Mouse (Mus musculus) cortical plate, adult 2 months (tissue): ENCODE results near the gene Tbl2.

Experiments
- CTCF ChIP-seq: fragments of 200-500 bp; IDR thresholded peaks from 2 replicates; pipeline ENCODE4 v1.5.1; 2011; ENCODE audit warnings: mild to moderate bottlenecking, control low read depth, low read length; ENCODE audit not compliant: insufficient read depth; ENCODE audit errors: extremely low read depth
- POLR2A ChIP-seq: fragments of 200-500 bp; IDR thresholded peaks from 2 replicates; pipeline ENCODE4 v1.6.1; 2011; ENCODE audit warnings: mild to moderate bottlenecking, low read length, control low read depth; ENCODE audit not compliant: insufficient read depth; ENCODE audit errors: extremely low read depth

GRCm38 (mm10) chr5:135185596-135185995 is 36.1 kb downstream of the Tbl2 start:
- TF ChIP-seq CTCF (0 out of 2 replicates have a peak, but pooled peaks have one; percentile 2), POLR2A (no peak)
